Mouse (Mus musculus) lung, adult 2 months (tissue): Measurements from ENCODE around the gene Hist1h3d.
"Not testable (repeated sequence)": the region's sequence is repeated elsewhere in the genome, so short reads cannot be mapped to it uniquely, and the experiment has no call there.

Experiments used
- CTCF ChIP-seq: fragments of 200-500 bp; IDR thresholded peaks from 2 replicates; pipeline ENCODE4 v1.5.1; 2011; ENCODE audit warnings: mild to moderate bottlenecking, low read length, control low read depth; ENCODE audit not compliant: insufficient read depth
- POLR2A ChIP-seq: fragments of 200-500 bp; IDR thresholded peaks from 2 replicates; pipeline ENCODE4 v1.6.1; 2011; ENCODE audit warnings: low read depth, mild to moderate bottlenecking, control low read depth, low read length, borderline replicate concordance; ENCODE audit errors: extremely low read depth

GRCm38 (mm10) chr13:23591886-23592285 lies 16.3 kb downstream of the Hist1h3d start:
- TF ChIP-seq CTCF, POLR2A: not testable (repeated sequence)
